Mouse (Mus musculus): ENCODE results near the gene Fkrp. TPM values are rescaled to one million over a fixed set of nuclear protein-coding genes. Genes with fewer than 3 reads are reported as not detected.

Gene Fkrp
- total RNA-seq (2021) = 10 to 100 TPM; 50.3 to 57.2 TPM
- long read RNA-seq, experiment 1, transcript Fkrp-201 (3 exons, 2,827 nt) = major isoform, 30 of 66 reads
- long read RNA-seq, experiment 1, partial matches to known transcripts = 5 of 66 reads
- long read RNA-seq, experiment 1, other reads (novel, unspliced or antisense) = 31 of 66 reads
- long read RNA-seq, experiment 2, transcript Fkrp-201 (3 exons, 2,827 nt) = major isoform, 21 of 45 reads
- long read RNA-seq, experiment 2, partial matches to known transcripts = 15 of 45 reads
- long read RNA-seq, experiment 2, other reads (novel, unspliced or antisense) = 9 of 45 reads

GRCm38 (mm10) chr7:16816475-16817122 is at the start of gene Fkrp:
Gene Fkrp, minus strand, starts transcription at chr7:16816732.
- peak in 1 of 2 experiments; percentile 46 for DNase-seq (ENCODE audit: low spot score in 2 of 2)
- intact Hi-C loops (cut with DNase I) = loop anchor here (5.0 kb wide), 1 partner anchor 414 kb away; the partner anchor contains the start of gene Zc3h4

GRCm38 (mm10) chr7:16859902-16860651 is 43.5 kb upstream of the Fkrp start:
- intact Hi-C loops (cut with DNase I) = no loop called here
- DNase-seq (ENCODE audit: low spot score in 2 of 2) = peak in 1 of 2 experiments; percentile 73

GRCm38 (mm10) chr7:16858336-16858735 is 41.8 kb upstream of the Fkrp start:
- intact Hi-C loops (cut with DNase I) = no loop called here
- DNase-seq (ENCODE audit: low spot score in 2 of 2) = no peak

- intact Hi-C loops (cut with DNase I) = no loop called here
- no peak for DNase-seq (ENCODE audit: low spot score in 2 of 2)
Observed at GRCm38 (mm10) chr7:16853302-16853831, 36.8 kb upstream of the Fkrp start.

GRCm38 (mm10) chr7:16851636-16852035 is 35.1 kb upstream of the Fkrp start:
- intact Hi-C loops (cut with DNase I) = no loop called here
- no peak for DNase-seq (ENCODE audit: low spot score in 2 of 2)

GRCm38 (mm10) chr7:16848579-16848978 is 32.0 kb upstream of the Fkrp start:
- intact Hi-C loops (cut with DNase I) = loop anchor here (5.0 kb wide), 1 partner anchor 36 kb away; no protein-coding TSS in a partner anchor

GRCm38 (mm10) chr7:16847507-16847906 is 31.0 kb upstream of the Fkrp start:
- DNase-seq (ENCODE audit: low spot score in 2 of 2) = no peak
- intact Hi-C loops (cut with DNase I) = loop anchor here (5.0 kb wide), 1 partner anchor 35 kb away; no protein-coding TSS in a partner anchor

More at GRCm38 (mm10) chr7:16848579-16848978, 32.0 kb upstream of the Fkrp start:
- DNase-seq (ENCODE audit: low spot score in 2 of 2) = peak; percentile 79 to 82

GRCm38 (mm10) chr7:16846775-16847174 is 30.2 kb upstream of the Fkrp start:
- intact Hi-C loops (cut with DNase I) = loop anchor here (5.0 kb wide), 1 partner anchor 34 kb away; no protein-coding TSS in a partner anchor
- DNase-seq (ENCODE audit: low spot score in 2 of 2) = no peak

- intact Hi-C loops (cut with DNase I) = loop anchor here (5.0 kb wide), 1 partner anchor 33 kb away; no protein-coding TSS in a partner anchor
- no peak for DNase-seq (ENCODE audit: low spot score in 2 of 2)
Observed at GRCm38 (mm10) chr7:16845820-16846167, 29.3 kb upstream of the Fkrp start.

GRCm38 (mm10) chr7:16845072-16845819 is 28.7 kb upstream of the Fkrp start:
- no peak for DNase-seq (ENCODE audit: low spot score in 2 of 2)
- intact Hi-C loops (cut with DNase I) = loop anchor here (5.0 kb wide), 1 partner anchor 33 kb away; no protein-coding TSS in a partner anchor

GRCm38 (mm10) chr7:16844696-16845071 is 28.2 kb upstream of the Fkrp start:
- DNase-seq (ENCODE audit: low spot score in 2 of 2) = no peak
- intact Hi-C loops (cut with DNase I) = loop anchor here (5.0 kb wide), 1 partner anchor 32 kb away; no protein-coding TSS in a partner anchor

GRCm38 (mm10) chr7:16843441-16844171 is 27.1 kb upstream of the Fkrp start:
- no peak for DNase-seq (ENCODE audit: low spot score in 2 of 2)
- intact Hi-C loops (cut with DNase I) = no loop called here

GRCm38 (mm10) chr7:16842645-16843063 is 26.1 kb upstream of the Fkrp start, which contains the start of gene Prkd2:
Gene Prkd2, plus strand, starts transcription at chr7:16842902.
- intact Hi-C loops (cut with DNase I) = no loop called here
- peak; percentile 80 to 89 for DNase-seq (ENCODE audit: low spot score in 2 of 2)

GRCm38 (mm10) chr7:16841561-16842560 is 25.3 kb upstream of the Fkrp start:
- DNase-seq (ENCODE audit: low spot score in 2 of 2) = no peak
- intact Hi-C loops (cut with DNase I) = no loop called here

- DNase-seq (ENCODE audit: low spot score in 2 of 2) = no peak
- intact Hi-C loops (cut with DNase I) = no loop called here
Observed at GRCm38 (mm10) chr7:16841078-16841477, 24.5 kb upstream of the Fkrp start.

GRCm38 (mm10) chr7:16840109-16840491 is 23.6 kb upstream of the Fkrp start:
- no peak for DNase-seq (ENCODE audit: low spot score in 2 of 2)
- intact Hi-C loops (cut with DNase I) = no loop called here
